Mouse (Mus musculus): ENCODE results near the gene Serf1.
"Not testable (repeated sequence)": the region's sequence is repeated elsewhere in the genome, so short reads cannot be mapped to it uniquely, and the experiment has no call there.

DNA sequence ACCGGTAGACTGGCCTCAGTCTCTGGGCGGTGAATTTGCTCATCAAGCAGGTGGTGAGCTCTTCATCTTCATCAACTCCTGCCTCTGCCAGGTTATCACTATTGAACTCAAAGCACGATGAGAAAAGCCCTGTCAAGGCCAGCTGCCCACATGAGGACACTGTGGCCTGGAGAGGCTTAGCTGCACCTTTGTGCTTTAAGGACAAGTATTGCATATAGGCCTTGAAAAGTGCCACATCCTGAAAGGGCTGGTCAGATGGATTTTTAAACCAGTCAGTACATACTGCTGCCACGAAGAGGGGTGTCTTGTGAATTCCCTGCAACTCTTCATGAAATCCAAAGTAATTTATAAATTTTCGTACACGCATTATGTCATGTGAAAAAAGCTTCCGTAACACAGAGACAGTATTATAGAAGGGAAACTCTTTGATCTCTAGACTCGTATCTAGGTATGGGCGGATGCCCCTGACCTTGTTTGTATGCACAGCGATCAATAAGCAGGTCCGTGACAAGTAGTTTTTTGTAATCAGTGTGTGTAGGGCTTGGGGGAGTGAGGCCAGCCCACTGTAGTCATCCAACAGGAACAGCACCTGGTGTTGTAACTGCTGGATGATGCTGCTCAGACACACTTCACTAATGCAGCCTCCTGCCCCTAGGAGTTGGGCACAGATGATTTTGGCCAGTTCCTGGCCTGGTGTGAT lies 53.5 kb downstream of the Serf1 start:
- TF ChIP-seq POLR2A (IDR thresholded peaks at IDR 0.05; ENCODE audit: low read depth, low read length); CTCF (IDR thresholded peaks at IDR 0.05; ENCODE audit: extremely low read depth, insufficient read depth, insufficient read length, insufficient replicate concordance): not testable (repeated sequence)

Data from spleen, adult 2 months (tissue).